Mouse (Mus musculus) retina, embryonic 14.5 days (tissue): ENCODE data around the gene Vmn1r231.
A peak's percentile ranks its signal among the peaks of the same experiment; 100 is the strongest.

Source experiments
- DNase-seq: peaks from one replicate; pipeline ENCODE4 v3.0.0-alpha.2; 2015; ENCODE audit warnings: low spot score

Vmn1r231 gene

DNA sequence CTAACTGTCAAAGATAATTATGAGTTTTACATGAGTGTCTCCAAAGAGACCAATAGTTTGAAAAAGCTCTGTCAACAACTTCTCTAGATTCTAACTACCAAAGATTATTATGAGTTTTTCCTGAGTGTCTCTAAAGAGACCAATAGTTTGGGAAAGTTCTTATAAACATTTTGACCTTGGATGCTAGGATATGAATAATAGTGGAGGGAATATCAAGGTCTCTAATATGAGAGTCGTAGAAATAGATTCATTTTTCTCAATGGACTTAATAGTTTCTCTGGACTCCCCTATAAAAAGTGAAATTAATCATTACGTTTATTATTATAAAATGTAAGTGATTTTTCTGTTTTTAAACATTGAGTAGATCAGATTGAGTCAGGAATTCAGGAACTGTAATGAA is at the start of gene Vmn1r231:
Gene Vmn1r231, minus strand, starts transcription at position 101 of the 400 bp plus-strand sequence.
- no peak for DNase-seq

DNA sequence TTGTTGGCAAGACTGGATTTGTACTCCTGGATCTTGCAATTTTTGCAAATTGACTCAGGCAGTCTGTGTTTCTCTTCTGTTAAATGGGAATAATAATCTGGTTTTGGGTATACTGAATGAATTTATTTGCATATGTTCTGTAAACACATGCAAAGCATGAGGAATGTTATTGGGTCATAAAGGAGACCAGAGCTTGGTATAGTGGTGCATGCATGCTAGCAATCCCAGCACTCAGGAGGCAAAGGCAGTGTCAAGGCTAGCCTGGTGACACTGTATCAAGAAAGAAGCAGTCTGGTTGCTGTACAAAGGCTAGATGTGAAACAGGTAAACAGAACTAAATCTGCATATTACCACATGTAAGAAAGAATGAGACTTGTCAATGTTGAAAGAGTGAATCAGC is 41.7 kb upstream of the Vmn1r231 start:
- no peak for DNase-seq

DNA sequence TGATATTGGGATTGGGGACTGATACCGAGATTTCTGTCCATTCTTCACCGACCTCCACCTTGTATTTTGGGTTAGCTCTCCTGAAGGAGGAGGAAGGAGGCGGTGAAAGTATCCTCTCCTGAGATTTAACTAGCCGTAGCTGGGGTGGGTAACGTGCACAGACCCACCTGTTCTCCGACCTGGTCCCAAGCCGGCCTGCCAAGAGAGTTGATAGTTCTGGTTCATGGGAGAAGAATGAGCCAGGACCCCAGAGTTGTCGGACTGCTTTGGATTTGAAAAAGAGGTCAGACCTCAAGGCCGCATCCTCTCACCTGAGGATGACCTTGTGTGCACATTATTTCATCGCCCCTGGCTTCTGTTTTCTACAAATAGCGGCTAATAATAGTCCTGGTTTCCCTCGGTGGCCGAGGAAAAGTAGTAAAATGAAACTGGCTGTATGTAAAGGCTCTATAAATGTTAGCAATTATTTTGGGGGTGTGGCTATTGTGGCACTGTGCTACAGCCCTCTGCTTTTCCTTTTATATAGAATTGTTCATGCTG is 41.2 kb upstream of the Vmn1r231 start:
- no peak for DNase-seq

DNA sequence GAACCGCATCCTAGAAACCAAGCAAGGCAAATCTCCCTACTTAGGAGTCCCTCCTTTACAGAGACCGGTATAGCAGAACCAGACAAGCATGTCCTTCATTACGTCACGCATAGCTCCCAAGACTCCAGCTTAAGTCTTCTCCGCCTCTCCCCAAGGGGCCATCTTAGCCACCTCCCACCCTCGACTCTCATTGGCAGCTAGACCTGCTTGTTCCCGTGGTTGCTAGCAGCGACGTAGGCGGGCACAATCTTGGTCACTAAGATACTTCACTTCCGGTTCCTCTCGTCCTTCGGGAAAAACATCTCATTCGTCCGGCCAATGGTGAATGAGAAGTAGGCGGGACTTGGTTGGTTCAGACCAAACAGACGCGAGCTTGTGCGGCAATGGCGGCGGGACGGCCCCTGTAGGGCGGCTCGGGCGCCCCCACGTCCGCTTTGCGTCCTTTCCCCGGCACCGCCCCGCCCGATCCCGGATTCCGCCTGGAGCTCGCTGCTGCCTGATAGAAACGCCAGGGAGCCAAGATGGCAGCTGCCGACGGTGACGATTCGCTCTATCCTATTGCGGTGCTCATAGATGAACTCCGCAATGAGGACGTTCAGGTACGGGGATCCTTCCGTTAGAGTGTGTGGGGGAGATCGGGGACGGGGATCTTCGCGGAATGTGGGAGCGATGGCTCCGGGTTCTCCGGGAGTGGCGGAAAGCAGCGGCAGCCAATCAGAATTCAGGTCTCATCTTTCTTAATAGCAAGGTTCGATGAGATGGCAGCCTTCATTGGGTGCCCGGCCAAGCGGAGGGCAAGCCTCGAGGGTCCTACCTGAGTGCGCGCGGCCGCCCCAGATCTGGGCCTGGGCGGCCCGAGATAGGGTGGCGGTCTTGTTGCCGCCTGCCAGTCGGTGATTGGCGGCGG is 40.3 kb upstream of the Vmn1r231 start, which contains the start of gene Ppp2r1a:
Gene Ppp2r1a, plus strand, starts transcription at position 327 of the 907 bp plus-strand sequence.
- peak; percentile 99 for DNase-seq

DNA sequence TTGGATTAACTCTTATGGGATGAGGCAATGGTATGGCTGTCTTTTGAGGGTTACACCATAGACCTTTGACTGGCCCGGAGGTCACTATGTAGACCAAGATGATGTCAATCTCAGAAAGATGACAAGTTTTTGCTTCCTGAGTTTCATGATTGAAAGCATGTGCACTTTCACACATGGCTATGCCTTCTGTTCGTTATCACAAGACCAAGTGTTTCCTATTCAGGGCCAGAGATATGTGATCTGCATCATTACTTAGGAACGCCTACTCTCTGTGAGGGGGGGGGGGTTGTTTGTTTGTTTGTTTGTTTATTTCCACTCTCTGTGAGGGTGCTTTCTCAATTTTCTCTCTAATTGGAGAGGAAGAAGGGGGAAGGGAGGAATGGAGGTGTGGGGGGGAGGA is 39.3 kb upstream of the Vmn1r231 start:
- peak; percentile 8 for DNase-seq

DNA sequence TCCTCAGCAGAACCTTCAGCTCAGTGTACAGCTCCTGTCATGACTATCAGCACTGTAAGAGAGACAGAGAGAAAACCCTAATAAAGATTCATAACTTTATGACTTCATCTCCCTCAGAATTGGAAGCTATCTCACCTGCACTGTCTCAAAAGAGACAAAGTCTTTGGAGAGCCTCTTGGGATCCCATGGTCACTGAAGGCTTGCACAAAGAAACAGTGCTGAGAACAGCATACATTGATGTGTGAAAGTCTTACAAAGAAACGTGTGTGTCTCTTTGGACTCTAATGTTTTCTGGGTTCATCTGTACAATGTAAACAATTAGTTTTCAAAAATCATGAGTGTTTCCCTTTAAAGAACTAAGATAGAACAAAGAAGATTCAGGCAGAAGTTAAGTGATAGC is 14.7 kb upstream of the Vmn1r231 start, which contains the start of gene Vmn1r232:
Gene Vmn1r232, minus strand, starts transcription at position 101 of the 400 bp plus-strand sequence.
- no peak for DNase-seq

DNA sequence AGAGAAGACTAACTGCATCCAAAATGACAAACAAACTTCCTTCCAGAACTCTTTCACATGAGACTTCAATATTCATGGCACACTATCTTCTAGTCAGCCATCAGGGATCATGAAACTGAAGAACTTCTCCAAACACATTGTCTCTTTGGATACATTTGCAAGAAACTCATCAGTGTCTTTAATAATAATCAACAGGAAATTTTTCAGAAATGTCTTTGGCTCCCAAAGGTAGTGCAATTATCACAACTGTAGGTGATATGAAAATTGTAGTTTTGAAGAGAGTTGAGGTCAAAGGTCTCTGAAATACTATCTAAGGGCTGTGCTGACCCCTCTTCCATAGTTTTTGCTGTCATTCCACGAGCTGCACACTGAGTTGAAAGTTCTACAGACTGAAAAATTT is 64.7 kb downstream of the Vmn1r231 start, which contains the start of gene Vmn1r230:
Gene Vmn1r230, plus strand, starts transcription at position 301 of the 400 bp plus-strand sequence.
- DNase-seq: no peak
